Mouse (Mus musculus) bone marrow, adult 2 months (tissue): Measurements from ENCODE around the gene Olfr320. TPM values are rescaled to one million over a fixed set of nuclear protein-coding genes. Genes with fewer than 3 reads are reported as not detected.

Experiments used
- H3K27ac ChIP-seq: fragments of 200-500 bp; 2 replicates; pipeline ENCODE4 v1.5.1; 2012; ENCODE audit warnings: low read depth, mild to moderate bottlenecking, control low read depth, inconsistent platforms, low read length; ENCODE audit not compliant: control insufficient read depth, poor library complexity, insufficient read depth
- H3K4me1 ChIP-seq: fragments of 200-500 bp; 2 replicates; pipeline ENCODE4 v1.6.1; 2011; ENCODE audit warnings: low read length; ENCODE audit not compliant: control insufficient read depth, insufficient read depth
- H3K4me3 ChIP-seq: fragments of 200-500 bp; replicated peaks from 2 replicates; pipeline ENCODE3; 2011; ENCODE audit warnings: mild to moderate bottlenecking, low read depth, low read length, control low read depth; ENCODE audit not compliant: control insufficient read depth
- CTCF ChIP-seq: fragments of 200-500 bp; IDR thresholded peaks from 2 replicates; pipeline ENCODE4 v1.5.1; 2011; ENCODE audit warnings: low read length, control low read depth; ENCODE audit not compliant: control insufficient read depth, insufficient read depth
- POLR2A ChIP-seq: fragments of 200-500 bp; IDR thresholded peaks from 2 replicates; pipeline ENCODE4 v1.6.1; 2011; ENCODE audit warnings: low read depth, mild to moderate bottlenecking, control low read depth, low read length, borderline replicate concordance; ENCODE audit not compliant: control insufficient read depth
- WGBS: fragments of 180-500 bp; shearing (Covaris S2); methylation state at CpG from one replicate; pipeline ENCODE4 v1.1.7; 2018; 5-methylcytosine and 5-hydroxymethylcytosine counted together
- polyA plus RNA-seq: library from polyadenylated mRNA; stranded (reverse); fragments of >200 nt; gene quantifications from 2 replicates; pipeline ENCODE4 v1.2.4, GENCODE M21; 2011; ENCODE audit warnings: low replicate concordance; ENCODE audit not compliant: missing spikeins, insufficient read depth, insufficient read length

Olfr320 gene
- polyA plus RNA-seq: not detected in 2 replicates

GRCm38 (mm10) chr11:58680799-58681198 is at the start of gene Olfr320:
TSS of gene Olfr320 (plus strand) at chr11:58681099.
- Histone ChIP-seq H3K4me1 (no peaks in the 10 kb centered on the region), H3K4me3 (no peak within 1 kb of the TSS), H3K27ac (no peak within 1 kb of the TSS)
- TF ChIP-seq CTCF (no peak), POLR2A (no peak)
- WGBS: 74% methylated on average over 1 of the region's 1 CpGs

DNA sequence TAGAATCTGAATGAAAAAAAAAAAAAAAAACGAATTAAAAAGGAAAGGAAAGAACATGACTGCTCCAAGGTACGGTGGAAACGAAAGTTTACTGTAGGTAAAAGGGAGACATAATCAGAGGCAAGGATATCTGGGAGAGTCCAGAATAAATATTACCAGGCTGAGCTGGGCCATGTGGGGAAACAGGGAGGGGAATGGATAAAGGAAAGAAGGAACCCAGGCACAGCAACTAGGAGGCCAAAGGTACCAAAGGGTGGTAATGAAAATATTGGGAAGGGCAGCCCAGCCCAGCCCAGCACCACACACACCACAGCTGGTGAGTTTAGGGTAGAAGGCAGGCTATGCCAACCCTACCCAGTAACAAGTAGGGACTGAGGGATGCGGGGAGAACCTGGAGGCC is 46.0 kb upstream of the Olfr320 start:
- no peak overlapping the region for H3K4me3 ChIP-seq
- TF ChIP-seq CTCF (no peak), POLR2A (no peak)
- no peak overlapping the region for H3K27ac ChIP-seq
- WGBS: 56% methylated on average over 4 of the region's 4 CpGs
- no peaks in the 10 kb centered on the region; the same call in 1 of the 2 replicates for H3K4me1 ChIP-seq

- no peak overlapping the region for H3K4me3 ChIP-seq
- H3K27ac ChIP-seq: no peak overlapping the region
- 2% methylated on average over 4 of the region's 4 CpGs for WGBS
- TF ChIP-seq CTCF: peak; percentile 89
- TF ChIP-seq POLR2A: no peak
- H3K4me1 ChIP-seq: no peaks in the 10 kb centered on the region; the same call in 1 of the 2 replicates
Measured at GRCm38 (mm10) chr11:58636376-58636977, 44.4 kb upstream of the Olfr320 start.

- WGBS: 81% methylated on average over 7 of the region's 7 CpGs
- H3K4me1 ChIP-seq: no peaks in the 10 kb centered on the region; the same call in 1 of the 2 replicates
- no peak overlapping the region for H3K4me3 ChIP-seq
- H3K27ac ChIP-seq: no peak overlapping the region
- TF ChIP-seq POLR2A (no peak), CTCF (no peak)
Measured at GRCm38 (mm10) chr11:58638176-58638701, 42.7 kb upstream of the Olfr320 start.

DNA sequence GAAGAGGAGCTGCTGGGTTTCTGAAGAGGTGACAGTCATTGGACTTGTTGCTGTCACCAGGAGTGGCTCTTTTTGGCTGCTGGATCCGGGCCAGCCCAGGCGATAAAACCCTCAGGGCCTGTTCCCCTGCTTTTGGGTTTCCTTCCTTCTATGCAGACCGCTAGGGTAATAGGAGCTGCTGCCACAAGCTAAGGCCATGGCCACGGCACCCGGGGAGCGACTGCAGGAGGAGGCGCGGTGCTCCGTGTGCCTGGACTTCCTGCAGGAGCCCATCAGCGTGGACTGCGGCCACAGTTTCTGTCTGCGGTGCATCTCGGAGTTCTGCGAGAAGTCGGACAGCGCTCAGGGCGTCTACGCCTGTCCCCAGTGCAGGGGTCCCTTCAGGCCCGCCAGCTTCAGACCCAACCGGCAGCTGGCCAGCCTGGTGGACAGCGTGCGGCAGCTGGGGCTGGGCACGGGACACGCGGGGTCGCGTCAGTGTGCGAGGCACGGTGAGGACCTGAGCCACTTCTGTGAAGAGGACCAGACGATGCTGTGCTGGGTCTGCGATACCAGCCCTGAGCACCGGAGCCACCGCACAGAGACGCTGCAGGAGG is 40.5 kb upstream of the Olfr320 start, which contains the start of gene Trim58:
Gene Trim58 (plus strand): TSS at position 194 of the 596 bp plus-strand sequence.
- Histone ChIP-seq H3K4me3 (peak within 1 kb of the TSS; percentile 82), H3K4me1 (no peaks in the 10 kb centered on the region; the same call in 1 of the 2 replicates), H3K27ac (peak within 1 kb of the TSS; percentile 97)
- peak; percentile 78; the same call in 1 of the 2 replicates for TF ChIP-seq POLR2A
- TF ChIP-seq CTCF: no peak
- 2% methylated on average over 34 of the region's 34 CpGs for WGBS

DNA sequence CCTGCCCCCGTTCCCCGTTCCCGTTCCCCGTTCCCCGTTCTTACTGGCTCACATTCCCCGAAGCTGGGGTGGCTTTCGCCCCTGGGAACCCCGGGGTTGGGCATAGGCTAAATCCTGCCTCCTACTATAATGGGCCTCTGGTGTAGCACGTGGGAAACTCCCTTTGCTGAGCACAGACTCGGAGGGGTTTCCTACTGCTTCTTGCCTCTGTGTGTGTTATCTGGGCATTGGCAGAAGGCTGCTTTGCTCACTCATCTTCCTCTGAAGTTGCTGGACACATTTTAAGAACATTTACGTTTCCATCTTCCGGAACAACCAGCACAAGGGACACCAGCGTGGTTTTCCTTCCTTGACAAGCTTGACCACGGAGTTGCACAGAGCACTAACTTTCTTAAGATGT is 39.8 kb upstream of the Olfr320 start:
- Histone ChIP-seq H3K27ac (peak overlapping the region; percentile 97), H3K4me3 (peak overlapping the region; percentile 82), H3K4me1 (no peaks in the 10 kb centered on the region; the same call in 1 of the 2 replicates)
- WGBS: 5% methylated on average over 14 of the region's 14 CpGs
- no peak for TF ChIP-seq CTCF
- no peak for TF ChIP-seq POLR2A

GRCm38 (mm10) chr11:58641638-58642358 is 39.1 kb upstream of the Olfr320 start:
- Histone ChIP-seq H3K4me3 (peak overlapping the region; percentile 73), H3K27ac (peak overlapping the region; percentile 95), H3K4me1 (no peaks in the 10 kb centered on the region; the same call in 1 of the 2 replicates)
- 56% methylated on average over 13 of the region's 13 CpGs for WGBS
- TF ChIP-seq CTCF (no peak), POLR2A (no peak)

DNA sequence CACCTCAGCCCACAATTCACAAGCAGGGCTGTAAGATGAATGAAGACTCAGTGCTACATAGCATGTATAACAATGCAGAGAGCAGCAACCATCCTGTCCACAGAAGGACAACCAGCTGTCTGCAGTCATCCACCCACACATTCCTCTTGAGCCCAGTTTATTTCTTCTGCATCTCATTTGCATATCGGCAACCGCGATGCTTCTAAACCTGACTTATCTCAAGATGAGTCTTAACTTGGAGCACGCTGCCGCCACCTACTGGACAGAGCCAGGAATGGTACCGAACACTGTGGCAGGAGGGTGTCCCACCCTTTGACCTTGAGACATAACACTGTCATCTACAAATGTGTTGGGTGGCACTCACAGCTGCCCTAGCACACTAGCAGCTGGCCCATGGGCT is 37.5 kb upstream of the Olfr320 start:
- no peak overlapping the region for H3K4me3 ChIP-seq
- WGBS: 21% methylated on average over 6 of the region's 6 CpGs
- H3K27ac ChIP-seq: no peak overlapping the region

More for the DNA sequence above, 37.5 kb upstream of the Olfr320 start:
- TF ChIP-seq POLR2A (no peak), CTCF (peak; percentile 94)
- H3K4me1 ChIP-seq: no peaks in the 10 kb centered on the region; the same call in 1 of the 2 replicates
